Mouse (Mus musculus) MEL (cell line): ENCODE measurements at regions not wholly inside any gene's neighbourhood (a gene's known extent, or its start where the extent isn't known, plus 50 kb on each side); places are given as distances from the start of the nearest gene placed in this dataset.

Source experiments
- CTCF ChIP-seq, 3 experiments: IDR thresholded peaks in 2 of 3; conservative IDR thresholded peaks in 1 of 3; 2 replicates each; pipeline ENCODE4 v1.5.1; 2011 to 2012; ENCODE audit warnings: low read length in 3 of 3, low read depth in 2 of 3, mild to moderate bottlenecking in 2 of 3, improper control_type of control experiment in 1 of 3, inconsistent platforms in 1 of 3, mixed read lengths in 1 of 3, moderate library complexity in 1 of 3; ENCODE audit not compliant: control insufficient read depth in 1 of 3, insufficient read depth in 1 of 3, poor library complexity in 1 of 3, severe bottlenecking in 1 of 3
- EP300 ChIP-seq, 2 experiments: IDR thresholded peaks; 2 replicates each; pipeline ENCODE4 v1.6.1; 2011; ENCODE audit warnings: improper control_type of control experiment in 2 of 2, low read length in 2 of 2, low read depth in 1 of 2, mild to moderate bottlenecking in 1 of 2
- MEF2A ChIP-seq: IDR thresholded peaks from 2 replicates; pipeline ENCODE4 v1.6.1; 2014; ENCODE audit warnings: low read depth, mild to moderate bottlenecking, inconsistent platforms, low read length, improper control_type of control experiment; ENCODE audit not compliant: poor library complexity, insufficient replicate concordance, severe bottlenecking; ENCODE audit errors: extremely low read depth
- POLR2A ChIP-seq, 2 experiments: IDR thresholded peaks; 2 replicates each; pipeline ENCODE4 v1.6.1; 2011 to 2012; ENCODE audit warnings: low read length in 2 of 2, mild to moderate bottlenecking in 2 of 2, control low read depth in 1 of 2, improper control_type of control experiment in 1 of 2, low read depth in 1 of 2, moderate library complexity in 1 of 2; ENCODE audit not compliant: control insufficient read depth in 1 of 2, insufficient read depth in 1 of 2, poor library complexity in 1 of 2

DNA sequence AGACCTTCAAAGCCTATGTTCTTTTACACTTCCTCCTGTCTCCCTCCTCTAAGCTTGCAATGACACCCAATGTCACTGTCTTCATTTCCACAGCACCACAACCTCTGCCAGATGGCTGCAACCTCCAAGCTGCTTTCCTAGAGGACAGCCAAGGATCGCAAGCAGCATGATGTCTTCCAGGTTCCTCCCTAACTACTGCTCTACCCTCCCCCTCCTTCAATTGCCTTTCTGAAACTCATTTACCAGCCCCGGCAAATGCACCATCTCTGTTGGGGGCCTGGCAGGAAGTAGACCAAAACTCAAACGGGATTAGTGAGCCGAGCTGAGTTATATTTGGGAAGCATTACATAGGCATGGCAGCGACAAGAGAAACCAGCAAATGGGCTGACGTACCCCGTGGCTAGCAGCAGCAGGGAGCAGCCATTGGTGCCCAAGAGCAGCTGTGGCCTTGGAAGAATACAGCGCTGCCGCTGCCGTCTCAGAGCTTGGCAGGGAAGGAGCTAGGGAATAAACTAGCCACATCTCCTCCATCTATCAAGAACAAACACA lies 185.6 kb upstream of the Suclg2 start:
- TF ChIP-seq MEF2A (no peak), POLR2A (IDR thresholded peaks at IDR 0.05; ENCODE audit: control insufficient read depth in 1 of 2, insufficient read depth in 1 of 2, low read depth in 1 of 2, low read length in 2 of 2, poor library complexity in 1 of 2) (no peak), CTCF (IDR thresholded peaks at IDR 0.05 in 2 of 3, conservative IDR thresholded peaks at IDR 0.05 in 1 of 3; ENCODE audit: control insufficient read depth in 1 of 3, insufficient read depth in 1 of 3, low read depth in 2 of 3, low read length in 3 of 3, poor library complexity in 1 of 3, severe bottlenecking in 1 of 3) (no peak), EP300 (IDR thresholded peaks at IDR 0.05; ENCODE audit: low read depth in 1 of 2, low read length in 2 of 2) (no peak)
